Mouse (Mus musculus) MEL-GATA-1-ER (cell line): ENCODE results near the gene Parp8.

Experiments
- DNase-seq: peaks from one replicate; pipeline ENCODE4 v3.0.0-alpha.2; 2012; ENCODE audit warnings: low read depth; ENCODE audit errors: extremely low read depth

Parp8 gene

DNA sequence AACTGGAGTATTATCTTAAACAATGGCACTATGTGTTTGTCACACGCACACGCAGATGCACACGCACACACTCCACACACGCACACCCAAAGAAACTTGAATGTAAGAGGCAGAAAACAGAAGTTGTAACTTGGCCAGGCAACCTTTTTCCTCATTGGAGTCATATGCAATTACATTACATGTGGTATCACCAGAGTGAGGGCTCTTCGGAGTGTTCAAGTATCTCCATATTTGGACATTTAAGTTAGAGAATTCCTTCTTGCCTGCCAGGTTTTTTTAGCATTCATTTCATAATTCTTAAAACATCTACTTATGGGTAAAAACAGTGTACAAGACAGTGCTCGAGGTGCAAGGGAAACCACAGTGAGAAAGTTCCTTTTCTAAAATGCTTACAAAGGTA is 6.7 kb downstream of the Parp8 start:
- no peak for DNase-seq

DNA sequence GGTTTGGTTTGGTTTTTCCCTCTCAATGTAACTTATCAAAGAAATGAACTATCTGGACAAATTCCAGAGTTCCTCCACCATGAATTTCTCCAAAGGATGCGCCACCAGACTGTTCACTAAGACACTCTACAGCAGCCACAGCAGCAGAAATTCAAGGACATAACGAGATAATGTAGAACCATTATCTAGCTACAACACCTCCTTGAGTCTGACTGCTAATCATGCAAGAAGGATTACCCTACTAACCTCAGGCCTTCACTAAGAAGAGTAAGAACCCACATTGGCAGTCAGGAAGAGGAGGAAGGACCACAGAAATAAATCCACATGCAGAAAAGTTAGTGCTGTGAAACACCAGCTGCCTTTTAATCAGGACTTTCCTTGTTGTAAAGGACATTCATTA is 11.8 kb downstream of the Parp8 start:
- DNase-seq, result no peak

DNA sequence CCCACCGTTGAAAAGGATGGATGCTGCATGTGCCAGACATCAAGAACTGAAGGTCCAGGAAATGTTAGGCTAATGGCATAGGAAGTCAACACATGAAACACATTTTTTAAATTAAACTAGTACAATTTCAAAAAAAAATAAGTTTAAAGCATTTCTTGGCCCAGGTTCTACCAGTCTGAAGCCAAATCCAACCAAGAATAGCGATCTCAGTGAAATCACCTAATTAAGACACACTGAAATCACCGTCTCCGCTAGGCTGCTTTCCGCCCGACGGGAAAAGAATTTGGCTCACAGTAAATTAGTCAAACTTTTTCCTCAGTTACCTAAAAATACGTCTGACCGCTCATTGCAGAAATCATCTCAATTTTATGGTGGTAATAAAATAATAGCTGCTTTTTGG is 13.3 kb downstream of the Parp8 start:
- no peak for DNase-seq

DNA sequence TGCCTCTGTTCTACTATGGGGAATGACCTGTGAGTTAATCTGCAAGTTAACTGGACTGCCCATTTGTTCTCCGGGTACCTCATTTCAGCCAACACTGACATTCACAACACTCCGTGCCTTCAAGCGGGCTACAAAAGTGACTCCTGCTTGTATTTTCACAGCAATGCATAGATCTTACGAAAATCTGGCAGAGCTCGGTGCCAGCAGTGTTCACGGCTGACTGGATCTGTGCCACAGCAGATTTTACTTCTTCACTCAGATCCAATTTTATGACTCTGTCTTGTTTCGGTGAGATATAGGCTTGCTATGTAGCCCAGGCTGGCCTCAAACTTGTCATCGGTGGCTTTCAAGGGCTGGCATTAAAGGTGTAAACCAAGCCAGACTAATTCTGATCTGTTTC is 15.2 kb downstream of the Parp8 start:
- DNase-seq, result no peak

DNA sequence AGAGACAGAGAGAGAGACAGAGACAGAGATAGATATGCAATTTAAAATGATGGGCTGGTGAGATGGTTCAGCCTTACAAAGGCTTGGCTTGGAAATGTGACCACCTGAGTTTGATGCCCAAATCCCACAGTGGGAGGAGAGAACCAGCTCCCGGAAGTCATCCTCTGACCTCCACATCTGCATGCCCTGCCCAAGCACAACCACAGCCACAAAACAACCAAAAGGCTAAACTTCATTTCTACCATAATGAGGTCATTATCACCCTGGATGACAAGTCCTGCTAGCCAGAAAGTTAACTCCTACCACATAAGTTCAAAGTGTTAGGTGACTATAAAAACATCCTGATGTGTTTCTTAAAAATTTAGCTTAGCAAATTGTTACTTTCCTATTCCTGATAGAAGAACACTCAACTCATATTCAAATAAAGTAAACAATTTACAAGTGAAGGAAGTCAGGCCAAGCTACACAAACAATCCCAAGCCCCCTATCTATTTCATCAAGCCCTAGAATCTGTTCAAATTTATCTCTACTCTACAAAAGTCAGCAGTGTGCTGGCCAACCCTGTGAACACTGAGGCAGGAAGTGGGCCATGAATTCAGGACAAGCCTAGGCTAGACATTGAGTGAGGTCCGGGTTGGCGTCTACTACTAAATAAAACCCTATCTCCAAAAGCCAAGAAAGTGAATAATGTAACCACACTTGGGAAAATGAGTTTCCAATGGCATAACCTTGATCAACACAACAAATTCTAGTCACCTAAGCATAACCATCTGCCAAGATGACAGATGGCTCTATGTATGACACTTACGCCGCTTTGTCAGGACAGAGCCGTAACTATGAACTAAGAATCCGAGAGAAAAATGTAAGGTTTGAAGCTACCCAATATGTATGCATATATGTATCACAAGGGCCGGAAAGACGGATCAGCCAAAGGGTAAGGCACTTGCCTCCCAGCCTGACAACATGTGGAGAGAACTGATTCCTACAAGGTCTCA is 17.0 kb downstream of the Parp8 start:
- no peak for DNase-seq

DNA sequence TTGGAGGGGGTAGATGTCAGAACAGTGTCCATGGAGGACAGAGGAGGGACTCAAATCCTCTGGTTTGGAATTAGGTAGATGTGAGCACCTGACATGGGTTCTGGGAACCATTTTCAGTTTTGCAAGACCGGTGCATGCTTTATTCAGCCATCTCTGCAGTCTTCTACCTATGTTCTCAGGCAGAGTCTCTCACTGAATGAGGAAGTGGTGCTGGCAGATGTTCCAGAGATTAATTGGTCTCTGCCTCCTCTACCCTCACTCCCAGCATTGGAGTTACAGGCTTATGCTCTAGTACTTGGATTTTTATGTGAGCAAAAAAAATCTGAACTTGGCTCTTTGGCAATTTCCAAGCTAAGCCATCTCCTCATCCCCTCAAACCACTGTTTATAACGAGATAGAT is 17.8 kb downstream of the Parp8 start:
- no peak for DNase-seq

DNA sequence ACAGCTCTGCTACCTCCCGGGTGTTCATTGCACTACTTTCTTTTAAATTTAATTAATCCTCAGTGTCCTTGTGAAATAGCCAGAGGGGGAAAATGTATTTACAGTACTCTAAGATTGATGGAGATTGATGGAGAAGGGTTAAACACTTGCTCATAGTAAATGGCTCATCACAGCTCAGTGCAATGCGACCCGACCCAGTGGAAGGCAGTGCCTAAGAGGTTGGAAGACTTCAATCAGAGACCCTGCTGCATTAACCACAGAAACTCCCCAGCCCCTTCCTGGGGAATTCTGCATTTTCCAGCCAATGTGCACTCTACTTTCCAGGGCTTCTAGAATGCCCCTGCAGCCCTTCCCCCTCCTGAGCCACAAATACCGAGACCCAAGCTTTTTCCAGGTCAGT is 18.7 kb downstream of the Parp8 start:
- DNase-seq, result no peak

DNA sequence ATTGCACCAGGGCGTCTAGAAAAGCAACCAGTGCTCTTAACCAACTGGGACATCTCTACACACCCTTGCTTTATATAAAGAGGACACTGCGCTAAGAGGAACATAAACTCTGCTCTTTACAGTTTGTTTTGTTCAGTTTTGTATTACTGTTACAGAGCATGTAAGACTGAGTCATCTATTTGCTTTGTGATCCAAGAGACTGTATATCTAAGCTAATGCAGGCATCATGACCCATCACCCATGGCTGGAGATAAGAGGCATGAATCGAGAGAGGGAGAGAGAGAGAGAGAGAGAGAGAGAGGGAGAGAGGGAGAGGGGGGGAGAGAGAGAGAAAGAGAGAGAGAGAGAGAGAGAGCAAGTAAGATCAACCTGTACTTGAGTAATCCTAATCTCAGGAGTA is 24.8 kb downstream of the Parp8 start:
- no peak for DNase-seq

DNA sequence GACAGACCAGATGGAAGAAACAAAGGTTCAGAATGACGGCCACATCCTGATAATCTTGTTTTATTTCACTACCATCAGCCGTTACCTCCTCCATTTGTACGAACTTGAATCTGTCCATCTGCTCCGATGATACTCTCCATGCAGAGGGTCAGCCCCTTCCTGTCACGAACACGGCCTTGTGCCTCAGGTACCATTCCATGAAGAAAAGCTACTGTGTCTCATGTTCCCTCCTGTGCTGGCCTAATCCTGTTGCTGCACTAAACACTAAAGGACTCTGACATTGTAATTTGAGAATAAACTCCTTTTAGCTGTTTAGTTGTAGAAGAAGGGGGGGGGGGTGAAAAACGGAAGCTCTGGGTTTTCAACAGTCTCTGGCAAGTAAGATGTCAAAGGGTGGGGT is 33.8 kb downstream of the Parp8 start:
- no peak for DNase-seq

DNA sequence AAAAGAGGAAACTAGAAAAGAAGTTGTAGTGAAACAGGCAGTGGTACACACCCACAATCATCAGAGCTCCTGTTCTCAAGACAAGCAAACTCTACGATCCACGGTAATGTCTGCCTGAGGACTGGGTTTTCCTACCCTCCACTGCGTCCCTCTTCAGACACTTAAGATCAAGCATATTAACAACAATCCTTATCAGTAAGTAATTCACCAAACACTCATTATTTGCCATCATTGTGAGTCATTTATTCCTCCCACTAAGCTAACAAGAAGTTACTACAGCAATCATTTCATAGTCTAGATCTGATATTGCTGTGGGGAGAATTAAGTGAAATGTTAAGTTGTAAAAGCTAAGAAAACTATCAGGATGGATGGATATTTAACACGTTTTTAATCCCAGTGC is 35.0 kb downstream of the Parp8 start:
- no peak for DNase-seq

DNA sequence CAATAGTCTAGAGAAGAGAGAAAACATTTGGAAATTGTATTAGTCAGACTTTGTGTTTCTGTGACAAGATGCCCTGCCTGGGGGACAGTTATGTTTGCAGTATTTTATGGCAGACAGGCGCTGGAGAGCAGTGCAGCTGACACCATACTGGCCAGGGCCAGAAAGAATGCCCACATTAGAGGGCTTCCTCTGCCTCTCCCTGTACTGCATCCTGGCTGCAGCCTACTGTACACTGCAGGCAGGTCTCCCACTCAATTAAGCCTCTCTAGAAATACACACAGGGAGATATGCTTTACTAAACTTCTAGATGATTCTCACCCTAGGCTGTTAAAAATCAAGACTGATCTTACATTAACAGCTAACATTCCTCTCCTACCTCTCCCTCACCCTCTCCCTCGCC is 36.6 kb downstream of the Parp8 start:
- DNase-seq, result no peak

DNA sequence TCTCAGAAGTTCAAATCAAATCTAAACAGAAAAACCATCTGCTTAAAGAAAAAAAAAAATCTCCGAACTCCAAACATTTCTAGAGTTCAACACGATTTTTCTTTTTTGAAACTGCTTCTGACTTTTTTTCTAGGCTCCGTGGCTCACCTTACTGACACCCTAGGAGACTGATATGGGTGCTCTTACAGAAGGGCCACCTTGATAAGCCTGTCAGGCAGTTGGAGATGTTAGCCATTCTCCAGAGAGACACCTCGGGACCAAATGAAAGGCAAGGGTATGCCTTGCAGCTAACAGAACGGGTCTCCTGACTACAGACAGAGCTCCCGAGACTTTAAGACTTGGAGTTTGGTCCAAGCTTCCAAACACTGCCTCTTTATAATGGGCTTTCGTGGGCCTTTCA is 37.1 kb downstream of the Parp8 start:
- no peak for DNase-seq

DNA sequence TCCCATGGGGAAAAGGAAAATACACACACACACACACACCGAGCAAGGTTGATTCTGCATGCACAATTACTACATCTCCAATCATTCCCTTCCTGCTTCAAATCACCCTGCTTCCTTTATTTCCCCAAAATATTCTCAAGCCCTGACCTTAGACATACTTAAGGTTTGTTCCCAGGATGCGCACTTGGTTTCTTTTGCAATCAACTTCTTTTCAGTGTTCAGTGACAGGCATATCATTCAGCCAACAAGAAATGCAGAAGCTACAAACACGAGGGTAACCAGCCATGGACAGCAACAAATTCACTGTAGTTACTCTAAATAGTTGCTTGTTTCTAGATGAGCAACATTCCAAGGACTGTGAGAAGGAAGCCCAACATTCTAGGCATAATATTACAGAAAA is 38.1 kb downstream of the Parp8 start:
- no peak for DNase-seq

DNA sequence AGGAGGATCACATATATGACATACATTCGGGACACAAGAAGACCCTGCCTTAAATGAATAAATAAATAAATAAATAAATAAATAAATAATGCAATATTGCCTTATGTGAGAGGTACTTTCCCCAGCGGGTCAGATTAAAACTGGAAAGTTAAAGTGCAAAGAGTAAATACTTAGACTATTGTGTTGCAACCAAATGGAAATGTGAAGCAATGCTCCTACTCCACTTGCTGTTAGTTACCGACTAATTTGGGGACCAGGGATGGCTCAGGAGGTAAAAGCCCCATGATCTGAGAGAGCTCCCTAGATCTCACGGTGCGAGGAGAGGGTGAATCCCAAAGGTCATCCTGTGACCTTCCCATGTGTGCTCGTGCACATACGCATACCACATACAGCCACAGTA is 38.7 kb downstream of the Parp8 start:
- DNase-seq, result no peak

DNA sequence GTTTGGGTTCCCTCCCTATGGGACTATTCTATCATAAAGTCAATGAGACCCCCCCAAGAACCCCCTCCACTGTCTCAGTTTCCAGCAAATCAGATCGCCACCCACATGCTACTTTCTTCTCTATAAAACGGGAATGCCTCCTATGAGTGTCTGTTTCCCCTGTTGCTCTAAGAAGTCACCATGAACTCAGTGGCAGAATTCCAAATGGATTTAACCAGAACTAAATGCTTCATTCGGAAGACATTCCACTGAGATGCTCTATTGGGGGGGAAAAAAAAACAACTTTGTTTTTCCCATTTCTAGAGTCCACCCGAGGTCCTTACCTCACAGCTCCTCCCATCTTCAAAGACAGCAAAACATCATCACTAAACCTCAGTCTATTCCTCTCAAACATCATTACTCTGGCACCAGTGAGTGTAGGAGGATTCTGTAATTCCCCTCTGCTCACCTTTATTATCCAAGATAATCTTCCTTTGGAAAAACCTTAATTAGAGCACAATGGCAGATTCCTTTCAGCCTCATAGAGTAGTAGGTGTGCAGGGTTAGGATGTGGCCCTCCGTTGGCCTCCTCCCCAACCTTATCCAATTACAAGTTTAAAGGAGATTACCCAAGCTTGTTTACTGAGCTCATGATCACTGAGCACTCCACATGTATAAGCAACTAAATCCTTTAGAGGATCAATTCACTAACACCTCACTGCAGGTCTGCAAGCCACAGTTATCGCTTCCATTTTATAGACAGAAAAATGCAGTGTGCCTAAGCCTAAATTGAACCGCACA is 51.1 kb downstream of the Parp8 start:
- DNase-seq, result no peak

DNA sequence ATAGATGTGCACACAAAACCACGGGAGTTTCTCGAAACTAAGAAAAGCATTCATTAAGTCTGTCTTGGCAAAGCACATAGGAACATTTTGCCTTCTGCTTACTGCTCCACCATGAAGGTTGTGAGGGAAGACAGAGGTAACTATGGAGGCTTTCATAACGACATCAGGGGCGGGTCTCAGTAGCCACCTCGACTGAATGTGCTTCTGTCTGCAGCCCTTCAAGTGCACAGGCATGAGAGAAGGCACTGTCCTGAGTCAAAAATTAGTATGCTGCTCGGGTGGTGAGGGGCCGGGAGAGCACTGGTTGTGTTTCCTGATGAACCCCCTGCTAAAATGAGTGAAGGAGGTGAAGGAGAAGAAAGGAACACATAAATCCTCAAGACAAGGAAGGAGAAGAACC is 51.8 kb downstream of the Parp8 start:
- DNase-seq, result no peak

DNA sequence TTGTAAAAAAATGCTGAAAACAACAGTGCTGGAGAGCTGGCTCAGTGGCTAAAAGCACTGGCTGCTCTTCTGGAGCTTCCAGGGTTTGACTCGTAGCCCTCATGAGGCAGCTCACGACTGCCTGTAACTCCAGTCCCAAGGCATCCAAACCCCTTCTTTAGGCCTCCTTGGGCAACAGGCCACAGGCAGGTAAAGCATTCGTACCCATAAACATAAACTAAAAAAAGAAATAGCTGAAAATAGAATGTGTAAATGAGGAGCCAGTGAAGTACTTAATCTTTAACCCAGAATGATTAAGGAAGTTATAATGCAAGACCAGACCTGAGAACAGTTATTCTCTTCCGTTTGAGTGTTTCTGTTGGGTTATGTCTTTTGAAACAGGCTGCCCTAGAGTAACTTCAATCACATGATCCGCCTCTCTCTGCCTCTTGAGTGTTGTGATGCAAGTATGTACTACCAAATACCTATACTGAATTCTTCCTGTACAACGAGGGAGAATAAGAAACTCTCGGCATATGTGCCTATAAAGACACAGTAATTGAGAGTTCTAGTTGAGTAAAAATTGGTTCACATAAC is 53.2 kb downstream of the Parp8 start:
- no peak for DNase-seq

DNA sequence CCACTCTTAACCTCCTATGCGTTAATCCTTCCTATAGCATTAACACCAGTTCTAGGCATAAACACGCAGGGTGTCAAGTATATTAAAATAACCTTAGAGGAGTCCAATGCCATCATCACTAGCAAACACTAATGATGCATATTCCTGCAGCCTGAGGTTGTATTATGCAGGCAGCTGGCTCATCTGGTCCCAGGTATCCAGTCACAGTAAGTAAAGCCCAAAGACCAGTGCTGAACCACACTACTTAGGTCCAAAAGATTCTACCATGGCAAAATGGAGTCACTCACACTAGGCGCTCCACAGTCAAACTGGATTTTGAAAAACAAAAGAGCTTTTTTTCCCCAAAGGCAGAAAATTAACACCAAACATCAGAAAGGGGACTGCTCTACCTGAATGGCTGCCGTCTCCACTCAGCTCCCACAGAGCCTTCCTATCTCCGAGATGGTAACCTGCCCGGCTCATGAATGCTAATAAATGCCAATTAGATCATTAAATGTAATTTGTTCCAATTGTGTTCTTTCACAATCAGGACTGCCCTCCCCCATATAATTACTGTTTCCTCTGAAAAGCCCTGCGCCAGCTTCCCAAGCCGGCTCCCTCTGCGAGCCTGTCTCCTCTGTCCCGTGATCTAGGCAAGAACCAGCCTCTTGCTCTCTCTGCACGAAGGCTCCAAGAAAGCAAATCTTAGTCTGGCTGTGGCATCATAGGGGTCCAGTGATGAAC is 54.5 kb downstream of the Parp8 start:
- no peak for DNase-seq

DNA sequence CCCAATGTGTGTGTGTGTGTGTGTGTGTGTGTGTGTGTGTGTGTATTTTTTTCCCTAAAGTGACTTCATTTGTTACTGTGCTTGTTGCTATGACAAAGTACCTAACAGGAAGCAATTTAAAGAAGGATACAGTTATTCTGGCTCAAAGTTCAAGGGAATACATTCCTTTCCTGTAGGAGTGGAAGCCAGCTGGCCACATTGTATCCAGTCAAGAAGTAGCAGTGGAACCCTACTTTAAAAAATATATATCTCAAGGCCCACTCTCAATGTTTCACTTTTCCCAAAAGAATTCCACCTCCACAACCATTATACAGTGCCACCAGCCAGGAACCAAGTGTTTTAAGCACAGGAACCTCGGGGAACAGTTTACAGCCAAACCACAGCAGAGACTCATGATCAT is 55.7 kb downstream of the Parp8 start:
- no peak for DNase-seq

DNA sequence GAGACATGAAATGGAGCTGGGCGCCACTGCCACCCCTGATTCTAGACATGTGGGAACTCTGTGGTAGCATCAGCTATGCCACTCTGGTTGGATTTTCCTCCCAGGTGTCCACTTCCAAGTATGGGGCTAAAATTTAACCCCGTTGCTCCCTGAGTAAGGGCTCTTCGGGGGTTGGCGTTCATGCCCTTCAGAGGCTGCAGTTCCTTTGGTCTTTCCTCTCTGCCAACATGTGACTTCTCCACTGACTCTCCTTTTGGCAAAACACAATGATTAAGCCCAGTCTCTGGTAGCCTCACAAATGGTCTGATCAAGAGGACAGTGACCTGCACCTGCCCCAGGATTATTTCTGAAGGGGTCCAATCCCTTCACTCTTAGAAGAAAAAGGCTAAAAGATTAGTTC is 56.4 kb downstream of the Parp8 start:
- DNase-seq, result no peak

DNA sequence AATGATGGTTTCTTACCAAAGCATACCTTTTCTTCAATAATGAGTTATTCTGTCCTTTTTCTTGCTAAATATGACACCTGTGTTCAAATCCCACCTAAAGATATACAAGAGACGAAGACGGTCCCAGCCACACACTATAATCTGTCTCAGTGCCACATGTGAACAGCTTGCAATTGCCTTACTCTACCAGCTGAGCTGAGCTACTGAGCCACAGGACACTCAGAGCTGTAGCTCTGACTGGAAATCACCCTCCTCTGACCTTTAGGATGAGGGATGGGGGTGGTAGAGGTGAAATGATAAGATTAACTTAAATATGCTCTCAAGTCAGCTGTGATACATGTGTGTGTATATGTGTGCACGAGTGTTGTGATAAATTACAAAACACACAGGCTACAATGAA is 57.9 kb downstream of the Parp8 start:
- DNase-seq, result no peak
